Mouse (Mus musculus): Measurements from ENCODE around the gene Adamts2.

GRCm38 (mm10) chr11:50850989-50851601, 249.2 kb downstream of the Adamts2 start:
- TF ChIP-seq CTCF (IDR thresholded peaks at IDR 0.05; ENCODE audit: borderline replicate concordance, extremely low read depth, insufficient read depth, insufficient read length) (no peak), POLR2A (IDR thresholded peaks at IDR 0.05; ENCODE audit: borderline replicate concordance, extremely low read depth, insufficient read depth, insufficient read length, poor library complexity, severe bottlenecking) (no peak)

All from brain, embryonic 14.5 days (tissue).